Mouse (Mus musculus) ES-CJ7 (cell line): Measurements from ENCODE around the gene Cacng5.

Experiments used
- DNase-seq: peaks from one replicate; pipeline ENCODE4 v3.0.0; 2011; ENCODE audit warnings: low read depth, low spot score

Gene Cacng5

GRCm38 (mm10) chr11:107914634-107915226 is at the start of gene Cacng5:
Cacng5 (minus strand) TSS chr11:107915055.
- DNase-seq = peak; percentile 25

DNA sequence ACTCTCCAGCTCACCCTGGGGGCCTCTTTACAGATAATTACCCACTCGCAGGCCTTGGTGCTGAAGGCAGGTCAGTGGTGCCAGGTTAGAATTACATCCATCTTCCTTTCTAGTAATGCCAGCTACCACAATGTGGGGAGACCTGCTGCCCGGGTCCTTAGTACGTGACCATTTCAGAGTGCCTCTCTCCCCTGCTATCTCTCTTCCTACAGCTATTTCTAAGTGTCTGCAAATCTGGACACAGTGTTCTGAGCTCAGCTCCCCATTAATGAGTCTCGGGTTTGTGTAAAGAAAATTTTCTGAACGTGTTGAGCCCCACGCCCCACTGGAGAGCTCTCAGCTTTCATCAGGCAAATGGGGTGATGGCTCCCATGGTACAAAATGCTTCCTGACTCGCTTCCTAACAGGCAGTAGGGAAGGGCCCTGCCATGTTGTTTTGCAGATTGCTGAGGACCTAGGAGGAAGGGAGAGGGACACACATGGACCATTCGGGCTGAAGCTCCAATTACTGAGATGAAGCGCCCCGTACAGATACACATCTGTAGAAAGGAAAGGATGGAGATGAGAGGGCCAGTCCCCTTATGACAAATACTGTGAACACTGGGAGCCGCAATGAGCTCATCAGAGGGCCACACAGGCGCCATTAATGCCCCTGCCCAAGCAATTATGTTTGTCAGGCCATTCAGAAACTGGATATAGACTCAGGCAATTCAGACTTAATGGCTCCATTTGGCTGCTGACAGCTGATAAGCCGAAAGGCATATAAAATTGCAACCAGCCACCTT is 42.9 kb upstream of the Cacng5 start:
- no peak for DNase-seq

DNA sequence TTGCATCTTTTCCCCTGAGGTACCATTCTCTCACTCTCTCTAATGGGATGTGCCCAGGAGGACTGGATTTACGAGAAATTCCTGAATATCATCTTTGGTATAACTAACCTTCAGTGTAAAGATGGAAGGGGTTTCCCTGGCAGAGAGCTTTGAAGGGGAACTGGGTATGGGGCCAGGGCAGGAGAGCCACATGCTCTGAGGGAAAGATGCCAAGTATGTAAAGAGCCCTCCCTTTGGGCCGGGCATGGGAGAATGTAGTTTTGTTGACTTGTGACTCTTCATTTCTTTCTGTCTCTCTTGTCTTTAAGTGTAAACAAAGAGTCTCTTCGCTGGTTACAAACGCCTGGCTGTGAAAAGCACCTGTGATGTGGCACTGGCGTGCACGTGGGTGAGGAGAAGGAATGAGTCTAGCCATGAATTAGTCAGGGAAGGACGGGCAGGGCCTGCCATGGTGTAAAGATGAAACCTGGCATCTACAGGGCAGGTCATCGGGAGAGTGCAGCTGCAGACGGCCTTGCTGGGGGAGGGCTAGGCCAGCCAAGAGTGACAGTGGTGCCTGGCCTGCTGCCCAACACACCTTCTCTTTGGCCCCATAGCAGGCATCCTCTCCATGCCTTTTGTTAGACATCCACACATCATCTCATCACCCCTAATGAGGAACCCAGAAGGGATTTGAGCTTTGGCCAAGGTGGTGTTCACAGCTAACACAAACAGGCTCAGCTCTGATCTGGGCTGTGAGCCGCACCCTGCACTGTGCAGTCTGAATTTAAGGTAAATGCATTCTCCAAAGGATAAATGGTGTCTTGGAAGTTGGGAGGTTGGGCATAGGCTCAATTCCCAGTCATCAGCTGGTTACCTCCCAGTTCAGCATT is 40.6 kb upstream of the Cacng5 start:
- DNase-seq = no peak

GRCm38 (mm10) chr11:107951431-107951830 is 36.6 kb upstream of the Cacng5 start:
- no peak for DNase-seq

GRCm38 (mm10) chr11:107950658-107951057 is 35.8 kb upstream of the Cacng5 start:
- DNase-seq = no peak

GRCm38 (mm10) chr11:107950211-107950610 is 35.4 kb upstream of the Cacng5 start:
- DNase-seq = no peak

DNA sequence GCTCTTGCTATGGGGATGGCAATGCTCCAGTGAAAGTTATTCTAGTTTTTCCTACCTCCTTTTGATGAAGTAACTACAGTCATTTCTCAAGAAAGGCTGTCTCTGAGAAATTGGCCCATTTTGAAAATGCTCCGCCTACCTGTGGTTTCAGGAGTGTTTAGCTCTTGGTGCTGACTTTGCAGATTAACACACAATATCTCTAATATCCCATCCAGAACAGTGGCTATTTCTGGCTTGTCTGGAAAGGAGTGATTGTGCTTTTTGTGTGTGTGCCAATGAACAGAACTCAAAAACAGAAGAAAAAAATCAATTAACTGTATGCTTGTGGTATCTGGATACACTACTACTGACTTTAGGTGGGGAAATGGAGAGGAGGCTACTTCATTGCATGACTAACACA is 33.1 kb upstream of the Cacng5 start:
- DNase-seq = no peak

GRCm38 (mm10) chr11:107946823-107947222 is 32.0 kb upstream of the Cacng5 start:
- DNase-seq = no peak

GRCm38 (mm10) chr11:107936929-107937328 is 22.1 kb upstream of the Cacng5 start:
- DNase-seq = no peak

GRCm38 (mm10) chr11:107931721-107932120 is 16.9 kb upstream of the Cacng5 start:
- no peak for DNase-seq

GRCm38 (mm10) chr11:107931288-107931687 is 16.4 kb upstream of the Cacng5 start:
- peak; percentile 95 for DNase-seq

GRCm38 (mm10) chr11:107929712-107930111 is 14.9 kb upstream of the Cacng5 start:
- DNase-seq = no peak

GRCm38 (mm10) chr11:107919852-107920508 is 5.1 kb upstream of the Cacng5 start:
- peak; percentile 30 for DNase-seq

DNA sequence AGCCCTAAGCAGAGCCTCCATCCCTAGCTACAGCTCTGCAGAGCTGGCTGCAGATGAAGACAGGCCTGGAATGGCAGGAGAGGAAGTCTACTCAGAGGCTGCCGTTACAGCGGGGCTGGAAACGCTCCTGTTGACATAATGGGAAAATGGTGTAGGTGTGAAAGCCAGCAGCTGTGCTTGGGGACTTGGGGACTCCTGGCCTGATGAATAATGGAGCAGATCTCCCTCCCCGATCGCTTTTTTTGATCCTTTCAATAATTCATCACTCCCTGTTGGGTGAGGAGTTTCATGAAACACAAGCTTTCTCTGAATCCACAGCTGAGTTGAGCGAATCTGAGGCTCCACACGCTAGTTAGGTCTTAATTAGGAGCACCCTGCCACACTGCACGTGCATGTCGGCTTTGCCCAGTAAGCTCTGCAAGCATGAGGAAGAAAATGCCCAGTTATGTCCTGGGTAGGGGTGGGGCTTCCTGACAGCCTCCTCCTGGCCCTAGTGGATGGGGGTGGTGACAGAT is 2.9 kb upstream of the Cacng5 start:
- no peak for DNase-seq

- DNase-seq = no peak
Observed at GRCm38 (mm10) chr11:107913317-107913716, 1.5 kb downstream of the Cacng5 start.

GRCm38 (mm10) chr11:107905364-107905763 is 9.5 kb downstream of the Cacng5 start:
- DNase-seq = no peak

GRCm38 (mm10) chr11:107903966-107904605 is 10.8 kb downstream of the Cacng5 start:
- no peak for DNase-seq

GRCm38 (mm10) chr11:107900470-107900869 is 14.4 kb downstream of the Cacng5 start:
- peak; percentile 76 for DNase-seq

DNA sequence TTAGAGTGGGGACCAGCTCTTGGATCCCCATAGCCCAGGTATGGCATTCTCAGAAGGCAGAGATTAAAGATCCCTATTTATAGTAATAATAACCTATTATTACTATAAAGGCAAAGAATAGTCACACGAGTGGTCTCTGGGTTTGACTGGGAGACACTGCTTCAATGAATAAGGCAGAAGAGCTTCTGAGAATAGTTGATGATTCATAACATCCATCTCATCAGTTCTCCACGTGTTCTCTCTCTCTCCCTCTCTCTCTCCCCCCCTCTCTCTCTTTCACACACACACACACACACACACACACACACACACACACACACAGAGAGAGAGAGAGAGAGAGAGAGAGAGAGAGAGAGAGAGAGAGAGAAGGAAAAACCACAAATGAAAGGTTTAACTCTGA is 16.2 kb downstream of the Cacng5 start:
- DNase-seq = no peak

GRCm38 (mm10) chr11:107895635-107896034 is 19.2 kb downstream of the Cacng5 start:
- DNase-seq = no peak

GRCm38 (mm10) chr11:107891377-107891776 is 23.5 kb downstream of the Cacng5 start:
- peak; percentile 47 for DNase-seq
